Mouse (Mus musculus) retina, postnatal 7 days (tissue): Measurements from ENCODE around the gene Cdc42ep5.

ENCODE experiments used
- DNase-seq: peaks from one replicate; pipeline ENCODE4 v3.0.0-alpha.2; 2012; ENCODE audit warnings: low read depth, low spot score

Cdc42ep5 gene

GRCm38 (mm10) chr7:4127894-4128293 is 36.8 kb downstream of the Cdc42ep5 start:
- DNase-seq, result no peak

- no peak for DNase-seq
Observed at GRCm38 (mm10) chr7:4126992-4127785, 37.5 kb downstream of the Cdc42ep5 start.

GRCm38 (mm10) chr7:4125306-4125705 is 39.4 kb downstream of the Cdc42ep5 start:
- no peak for DNase-seq

- DNase-seq, result no peak
Observed at GRCm38 (mm10) chr7:4124856-4125255, 39.8 kb downstream of the Cdc42ep5 start.

- DNase-seq, result no peak
Observed at GRCm38 (mm10) chr7:4124315-4124759, 40.3 kb downstream of the Cdc42ep5 start.

- no peak for DNase-seq
Observed at GRCm38 (mm10) chr7:4123732-4124131, 40.9 kb downstream of the Cdc42ep5 start.

GRCm38 (mm10) chr7:4122783-4123182 is 41.9 kb downstream of the Cdc42ep5 start:
- no peak for DNase-seq

GRCm38 (mm10) chr7:4122076-4122768 is 42.4 kb downstream of the Cdc42ep5 start:
- no peak for DNase-seq

- no peak for DNase-seq
Observed at GRCm38 (mm10) chr7:4119976-4120921, 44.4 kb downstream of the Cdc42ep5 start.

GRCm38 (mm10) chr7:4119344-4119902 is 45.2 kb downstream of the Cdc42ep5 start, which contains the start of gene Ttyh1:
Ttyh1 (plus strand) TSS chr7:4119408.
- no peak for DNase-seq

GRCm38 (mm10) chr7:4117050-4117814 is 47.4 kb downstream of the Cdc42ep5 start:
- no peak for DNase-seq

- DNase-seq, result no peak
Observed at GRCm38 (mm10) chr7:4111766-4112165, 52.9 kb downstream of the Cdc42ep5 start.

GRCm38 (mm10) chr7:4103411-4103810 is 61.2 kb downstream of the Cdc42ep5 start:
- peak; percentile 66 for DNase-seq
